Mouse (Mus musculus) heart, embryonic 10.5 days (tissue): ENCODE results near the gene Fermt1. TPM values are rescaled to one million over a fixed set of nuclear protein-coding genes. Genes with fewer than 3 reads are reported as not detected.

Experiments
- DNase-seq: peaks from one replicate; pipeline ENCODE4 v3.0.0-alpha.2; 2017; ENCODE audit warnings: low spot score
- H3K27ac ChIP-seq: fragments of 300-500 bp; sonication (generic); 2 replicates; pipeline ENCODE4 v1.5.1; 2016; ENCODE audit warnings: mild to moderate bottlenecking
- H3K27me3 ChIP-seq: fragments of 300-500 bp; sonication (generic); 2 replicates; pipeline ENCODE4 v1.6.1; 2016; ENCODE audit warnings: mild to moderate bottlenecking; ENCODE audit not compliant: poor library complexity, insufficient read depth, severe bottlenecking
- H3K36me3 ChIP-seq: fragments of 300-500 bp; sonication (generic); 2 replicates; pipeline ENCODE4 v1.6.1; 2016; ENCODE audit warnings: mild to moderate bottlenecking, moderate library complexity
- H3K4me1 ChIP-seq: fragments of 300-500 bp; sonication (generic); 2 replicates; pipeline ENCODE4 v1.6.1; 2016; ENCODE audit warnings: mild to moderate bottlenecking
- H3K4me3 ChIP-seq: fragments of 300-500 bp; sonication (generic); 2 replicates; pipeline ENCODE4 v1.5.1; 2016; ENCODE audit warnings: mild to moderate bottlenecking, moderate library complexity
- H3K9me3 ChIP-seq: fragments of 300-500 bp; sonication (generic); 2 replicates; pipeline ENCODE4 v1.6.1; 2016; ENCODE audit warnings: mild to moderate bottlenecking, moderate library complexity
- WGBS: fragments of 180-500 bp; shearing (Covaris S2); methylation state at CpG from one replicate; pipeline ENCODE4 v1.1.7; 2016; 5-methylcytosine and 5-hydroxymethylcytosine counted together
- polyA plus RNA-seq: library from polyadenylated mRNA; unstranded; fragments of >200 nt; fragmentation: Nextera tagmentation; extraction: Ambion mirVana; gene quantifications from 2 replicates; pipeline ENCODE4 v1.2.1, GENCODE M21; 2016

Gene Fermt1
- 2.4 and 5.6 TPM in 2 replicates for polyA plus RNA-seq

DNA sequence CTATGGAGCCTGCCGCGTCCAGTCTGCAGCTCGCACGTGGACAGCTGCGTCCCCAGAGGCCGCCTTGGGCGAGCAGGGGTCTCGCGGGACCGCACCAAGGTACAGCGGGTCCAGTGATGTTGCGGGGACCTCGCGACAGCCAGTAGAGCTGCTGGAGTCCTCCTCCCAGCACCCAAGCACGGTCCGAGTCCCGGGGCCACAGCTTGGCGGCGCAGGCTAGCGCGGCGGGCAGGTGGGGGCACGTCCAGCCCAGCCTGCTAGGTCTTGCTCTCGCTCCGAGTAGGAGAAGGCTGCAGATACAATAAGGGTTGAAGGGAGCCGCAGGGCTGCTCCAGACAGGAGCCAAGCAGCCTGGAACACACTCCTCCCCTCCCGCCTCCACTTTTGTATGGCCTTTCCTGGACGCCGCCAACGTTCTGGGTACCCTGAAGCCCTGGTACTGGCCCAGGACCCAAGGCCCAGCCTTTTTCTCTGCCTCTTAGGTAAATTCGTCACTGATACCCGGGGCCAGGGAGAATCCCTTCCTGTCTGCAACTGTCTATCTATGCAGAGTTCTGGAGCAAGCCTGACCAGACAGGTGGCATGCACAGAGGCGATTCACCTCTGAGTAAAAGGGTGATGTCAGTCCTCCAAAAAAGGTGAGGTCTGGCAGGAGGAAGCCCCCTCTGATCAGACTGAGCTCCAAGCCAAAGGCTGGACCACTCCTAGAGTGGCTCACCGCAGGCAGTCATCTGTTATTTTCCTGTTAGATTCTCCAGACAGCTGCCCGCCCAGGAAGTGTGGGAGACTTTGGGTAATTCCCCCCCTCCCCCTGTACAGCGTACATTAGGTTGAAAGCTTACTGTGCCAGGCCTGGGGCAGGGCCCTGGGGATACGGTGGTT, at the start of gene Fermt1:
Gene Fermt1 (minus strand): TSS at position 581 of the 882 bp plus-strand sequence.
- Histone ChIP-seq H3K27me3 (peaks cover 54% of the 10 kb centered on the region), H3K4me1 (peaks cover 14% of the 10 kb centered on the region), H3K36me3 (no peaks in the 10 kb centered on the region), H3K9me3 (no peaks in the 10 kb centered on the region), H3K27ac (peak within 1 kb of the TSS; percentile 52), H3K4me3 (peak within 1 kb of the TSS; percentile 65)
- 4% methylated on average over 36 of the region's 37 CpGs for WGBS
- DNase-seq, result no peak

DNA sequence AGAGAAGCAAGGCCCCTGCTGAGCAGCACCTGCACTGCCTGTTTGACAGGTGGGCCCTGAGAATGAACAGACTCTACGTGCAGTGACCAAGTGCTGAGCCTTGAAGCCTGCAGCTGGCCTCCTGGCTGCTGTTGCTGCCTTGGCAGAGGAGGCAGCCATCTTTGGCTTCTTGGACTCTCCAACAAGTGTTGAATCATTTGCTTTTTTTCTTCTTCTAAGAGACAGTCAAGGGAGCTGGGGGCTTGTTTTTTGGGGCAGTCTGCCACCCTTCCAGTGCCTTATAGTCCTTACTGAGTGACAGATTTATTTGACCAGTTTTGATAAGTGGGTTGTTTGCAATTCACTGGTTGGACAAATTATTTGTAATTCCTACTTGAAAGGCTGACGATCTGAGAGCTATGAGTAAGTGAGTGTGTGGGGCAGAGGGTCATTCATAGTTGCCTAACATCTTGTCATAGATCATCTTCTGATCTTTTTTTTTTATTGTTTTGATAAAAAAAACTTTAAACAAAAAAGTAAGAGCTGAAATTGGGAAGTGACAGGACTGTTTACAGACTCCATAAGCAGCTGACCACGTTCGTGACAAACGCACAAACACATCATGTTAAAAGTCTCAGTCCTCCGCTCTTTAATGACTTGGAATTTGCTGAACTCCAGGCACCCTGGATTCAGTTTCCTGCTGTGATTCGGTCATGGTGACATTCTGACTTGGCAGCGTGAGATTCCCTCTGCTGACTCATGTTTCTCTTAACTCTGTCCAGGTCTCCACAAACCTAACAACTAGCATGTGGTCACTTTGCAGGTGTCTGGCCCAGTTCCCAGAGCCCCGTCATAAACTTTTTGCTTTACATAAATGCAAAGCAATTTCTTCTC, 47.2 kb upstream of the Fermt1 start:
- 0 out of 2 replicates have a peak, but pooled peaks cover 4% of the 10 kb centered on the region for H3K4me1 ChIP-seq
- no peaks in the 10 kb centered on the region for H3K9me3 ChIP-seq
- H3K27ac ChIP-seq, result no peak overlapping the region
- no peak overlapping the region for H3K4me3 ChIP-seq
- H3K27me3 ChIP-seq, result no peaks in the 10 kb centered on the region
- no peak for DNase-seq
- H3K36me3 ChIP-seq, result no peaks in the 10 kb centered on the region
- WGBS, result 66% methylated on average over 9 of the region's 9 CpGs

DNA sequence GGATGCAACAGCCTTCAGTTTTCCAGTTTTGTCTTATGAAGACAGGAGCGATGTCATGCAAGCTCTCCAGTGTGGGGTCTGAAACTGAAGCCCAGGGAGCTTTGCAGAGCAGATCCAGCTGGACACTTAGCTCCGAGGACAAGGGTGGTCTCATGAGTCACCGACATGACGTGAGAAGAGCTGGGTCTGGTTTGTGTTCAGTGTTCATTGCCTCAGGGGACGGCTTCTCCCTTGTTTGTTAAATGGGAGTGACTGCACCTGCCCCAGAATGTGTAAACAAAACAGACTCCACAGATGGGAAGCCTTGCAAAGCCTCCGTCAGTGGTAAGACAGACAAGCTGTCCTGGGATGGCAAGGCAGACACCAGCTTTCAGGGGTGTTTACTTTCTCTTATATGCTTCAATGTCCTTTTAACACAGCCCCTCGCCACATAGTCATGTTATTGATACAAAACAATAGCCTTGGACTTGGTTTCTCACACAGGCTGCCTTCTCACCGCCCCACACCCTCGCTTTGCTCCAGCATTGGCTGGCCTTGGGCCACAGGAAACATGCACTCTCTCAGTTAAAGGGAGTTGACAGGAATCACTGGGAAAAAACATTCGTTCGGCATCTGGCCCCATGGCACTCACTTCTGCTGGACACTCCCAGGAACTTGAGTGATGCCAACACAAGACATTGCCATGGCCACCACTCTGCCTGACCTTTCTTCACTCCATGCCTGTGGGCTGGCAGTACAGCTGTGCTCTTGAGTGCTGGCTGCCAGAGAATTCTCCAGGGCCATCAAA, 44.3 kb upstream of the Fermt1 start:
- H3K27ac ChIP-seq, result no peak overlapping the region
- no peak for DNase-seq
- no peaks in the 10 kb centered on the region for H3K36me3 ChIP-seq
- WGBS, result 50% methylated on average over 11 of the region's 11 CpGs
- 0 out of 2 replicates have a peak, but pooled peaks cover 4% of the 10 kb centered on the region for H3K4me1 ChIP-seq
- H3K27me3 ChIP-seq, result no peaks in the 10 kb centered on the region
- H3K9me3 ChIP-seq, result no peaks in the 10 kb centered on the region
- H3K4me3 ChIP-seq, result no peak overlapping the region

DNA sequence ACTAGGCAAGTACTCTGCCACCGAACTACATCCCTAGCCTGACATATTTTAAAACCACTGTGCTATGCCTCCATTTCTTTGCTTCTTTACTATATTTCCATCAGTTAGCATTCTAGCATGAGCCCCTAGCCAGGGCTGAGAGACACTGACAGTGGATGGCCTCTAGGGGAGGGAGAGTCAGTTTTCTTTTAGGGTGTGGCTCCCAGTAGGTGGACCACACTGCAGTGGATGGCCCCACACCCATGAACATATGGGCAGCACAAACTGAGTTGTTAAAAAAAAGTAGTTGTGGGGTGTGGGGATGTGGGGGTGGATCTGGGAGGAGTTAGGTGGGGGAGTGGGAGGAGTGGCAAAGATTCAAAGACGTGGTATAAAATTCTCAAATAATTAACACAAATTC, 27.6 kb upstream of the Fermt1 start:
- no peak for DNase-seq
- no peak overlapping the region for H3K4me3 ChIP-seq
- H3K9me3 ChIP-seq, result no peaks in the 10 kb centered on the region
- H3K36me3 ChIP-seq, result no peaks in the 10 kb centered on the region
- no peak overlapping the region for H3K27ac ChIP-seq
- peaks cover 4% of the 10 kb centered on the region; the same call in 1 of the 2 replicates for H3K27me3 ChIP-seq
- WGBS, result 74% methylated on average over 2 of the region's 2 CpGs
- no peaks in the 10 kb centered on the region for H3K4me1 ChIP-seq

DNA sequence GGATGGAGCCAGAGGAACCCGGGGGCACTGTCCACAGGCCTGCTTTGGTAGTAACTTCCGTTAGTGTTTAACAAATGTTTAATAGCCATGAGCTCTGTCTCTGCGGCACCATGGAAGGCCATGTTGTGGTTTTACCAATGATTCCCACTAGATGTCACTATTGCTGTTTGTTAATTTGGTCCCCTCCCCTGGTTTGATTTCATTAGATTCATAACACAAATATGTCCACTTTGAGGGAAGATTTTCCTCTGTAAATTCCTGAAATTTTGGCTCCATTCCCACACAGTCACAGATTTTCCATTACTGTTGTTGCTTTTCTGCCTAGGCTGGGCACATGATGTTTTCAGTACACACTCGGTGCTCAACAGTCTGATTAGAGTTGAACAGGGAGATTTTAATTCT, 25.1 kb upstream of the Fermt1 start:
- no peaks in the 10 kb centered on the region for H3K9me3 ChIP-seq
- H3K27ac ChIP-seq, result no peak overlapping the region
- WGBS, result 45% methylated on average over 4 of the region's 4 CpGs
- no peak overlapping the region for H3K4me3 ChIP-seq
- H3K27me3 ChIP-seq, result peaks cover 8% of the 10 kb centered on the region; the same call in 1 of the 2 replicates
- no peak for DNase-seq
- no peaks in the 10 kb centered on the region for H3K4me1 ChIP-seq
- H3K36me3 ChIP-seq, result no peaks in the 10 kb centered on the region

DNA sequence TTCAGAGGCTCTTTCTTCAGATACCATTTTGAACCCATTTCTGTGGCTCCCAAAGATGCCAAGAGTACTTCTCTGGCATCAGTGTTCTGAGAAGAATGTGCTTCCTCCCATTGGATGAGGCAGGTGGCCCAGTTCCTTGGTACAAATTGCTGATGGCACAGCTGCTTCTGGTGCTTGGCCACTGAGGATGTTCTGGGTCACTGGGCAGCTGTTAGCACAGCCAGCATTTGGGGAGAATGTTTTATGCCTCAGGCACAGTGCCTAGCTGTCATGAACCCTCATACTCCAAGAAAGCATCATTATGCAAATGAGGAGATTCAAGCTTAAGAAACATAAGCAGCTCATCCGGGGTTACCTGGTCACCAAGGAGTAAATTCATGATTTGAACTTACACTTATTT, 12.1 kb upstream of the Fermt1 start:
- Histone ChIP-seq H3K4me3 (no peak overlapping the region), H3K9me3 (no peaks in the 10 kb centered on the region), H3K4me1 (no peaks in the 10 kb centered on the region), H3K36me3 (no peaks in the 10 kb centered on the region), H3K27me3 (no peaks in the 10 kb centered on the region), H3K27ac (no peak overlapping the region)
- no peak for DNase-seq
- 57% methylated on average over 1 of the region's 1 CpGs for WGBS

DNA sequence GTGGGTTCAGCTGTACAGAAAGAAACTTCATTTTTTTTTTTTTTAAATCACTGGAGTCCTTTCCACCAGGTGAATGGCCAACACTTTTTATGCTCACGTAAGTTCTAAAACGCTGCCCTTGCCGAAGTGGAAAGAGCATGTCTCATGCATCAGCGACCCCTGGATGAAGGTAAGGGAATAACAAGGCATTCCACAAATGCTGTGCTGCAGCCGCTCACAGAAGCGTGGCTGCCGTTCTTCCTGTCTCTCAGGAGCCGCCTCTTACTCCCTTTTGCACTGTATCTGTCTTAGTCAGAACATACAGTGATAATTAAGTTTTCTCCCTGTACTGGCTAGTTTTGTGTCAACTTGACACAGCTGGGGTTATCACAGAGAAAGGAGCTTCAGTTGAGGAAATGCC, 6.5 kb upstream of the Fermt1 start:
- no peak overlapping the region for H3K4me3 ChIP-seq
- no peak overlapping the region for H3K27ac ChIP-seq
- H3K9me3 ChIP-seq, result no peaks in the 10 kb centered on the region
- no peaks in the 10 kb centered on the region for H3K4me1 ChIP-seq
- DNase-seq, result no peak
- peaks cover 12% of the 10 kb centered on the region for H3K27me3 ChIP-seq
- no peaks in the 10 kb centered on the region for H3K36me3 ChIP-seq
- 5% methylated on average over 8 of the region's 8 CpGs for WGBS

DNA sequence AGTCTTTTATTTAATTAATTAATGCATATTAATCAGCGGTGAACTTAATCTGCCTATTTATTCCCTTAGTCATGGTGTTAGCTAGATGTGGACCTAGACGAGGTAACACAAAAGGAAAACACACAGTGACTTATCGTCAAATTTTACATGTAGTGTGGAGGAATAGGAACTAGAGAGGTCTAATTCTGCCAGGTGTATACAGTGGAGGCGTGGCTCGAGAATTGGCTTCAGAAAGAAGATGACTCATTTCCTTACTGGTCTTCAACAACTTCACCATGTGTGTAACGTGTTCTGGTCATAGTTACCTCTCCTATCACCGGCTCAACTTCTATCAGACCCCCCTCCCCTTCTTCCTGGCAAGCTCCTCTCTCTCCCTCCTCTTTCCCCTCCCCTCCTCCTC, 2.5 kb upstream of the Fermt1 start:
- no peak overlapping the region for H3K4me3 ChIP-seq
- H3K27me3 ChIP-seq, result peaks cover 50% of the 10 kb centered on the region
- peaks cover 14% of the 10 kb centered on the region for H3K4me1 ChIP-seq
- 77% methylated on average over 7 of the region's 7 CpGs for WGBS
- H3K9me3 ChIP-seq, result no peaks in the 10 kb centered on the region
- H3K27ac ChIP-seq, result no peak overlapping the region
- no peaks in the 10 kb centered on the region for H3K36me3 ChIP-seq
- no peak for DNase-seq

DNA sequence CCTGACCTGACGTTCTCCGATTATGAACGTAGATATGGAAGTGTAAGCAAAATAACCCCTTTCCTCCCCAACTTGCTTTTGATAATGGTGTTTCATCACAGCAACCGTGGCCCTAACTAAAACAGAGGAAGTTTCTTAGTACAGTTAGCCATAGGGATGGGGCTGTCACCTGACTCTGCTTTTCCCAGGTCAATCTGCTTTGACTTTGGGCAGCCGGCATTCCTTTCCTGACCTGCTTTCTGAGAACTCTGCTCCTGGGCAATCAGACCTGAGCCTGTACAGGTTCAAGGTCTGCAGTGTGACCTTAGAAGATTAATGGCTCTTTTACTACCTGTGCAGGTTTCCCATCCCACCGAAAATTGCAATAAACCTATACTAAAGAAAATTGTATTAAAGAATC, 1.3 kb upstream of the Fermt1 start:
- H3K27me3 ChIP-seq, result peaks cover 54% of the 10 kb centered on the region

DNA sequence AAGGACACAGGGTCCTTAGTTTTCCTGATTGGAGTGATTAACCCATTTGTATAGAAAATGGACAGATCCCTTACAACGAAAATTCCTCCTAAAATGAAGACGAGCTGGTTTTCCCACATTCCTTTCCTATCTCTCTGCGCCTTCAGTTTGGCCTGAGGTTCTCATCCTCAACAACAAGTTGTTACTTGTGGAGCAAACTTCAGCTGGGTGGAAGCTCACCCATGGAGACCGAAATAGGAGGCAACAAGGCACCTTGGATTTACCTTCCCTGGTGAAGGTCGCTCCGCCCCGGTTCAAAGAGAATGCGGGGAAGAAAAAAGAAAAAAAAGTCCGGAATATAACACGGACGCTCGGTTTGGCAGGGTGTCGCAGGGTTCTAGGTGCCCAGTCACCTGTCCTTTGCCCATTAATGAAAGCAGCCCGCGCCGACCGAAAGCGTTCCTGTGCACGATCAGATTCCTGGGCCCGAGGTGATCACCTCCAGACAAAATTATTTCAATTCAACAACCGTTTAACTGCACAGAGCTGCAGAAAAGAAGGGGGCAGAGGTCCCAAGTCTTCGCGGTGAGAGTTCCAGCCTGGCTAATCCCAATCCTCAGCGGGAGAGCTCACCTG, 888 bp downstream of the Fermt1 start:
- peaks cover 54% of the 10 kb centered on the region for H3K27me3 ChIP-seq
- 6% methylated on average over 24 of the region's 24 CpGs for WGBS
- peak overlapping the region; percentile 65 for H3K4me3 ChIP-seq
- H3K4me1 ChIP-seq, result peaks cover 14% of the 10 kb centered on the region
- no peaks in the 10 kb centered on the region for H3K36me3 ChIP-seq
- peak overlapping the region; percentile 52; the same call in 1 of the 2 replicates for H3K27ac ChIP-seq
- no peaks in the 10 kb centered on the region for H3K9me3 ChIP-seq
- no peak for DNase-seq

More for the DNA sequence above, 1.3 kb upstream of the Fermt1 start:
- Histone ChIP-seq H3K36me3 (no peaks in the 10 kb centered on the region), H3K27ac (no peak overlapping the region), H3K4me3 (no peak overlapping the region), H3K9me3 (no peaks in the 10 kb centered on the region), H3K4me1 (peaks cover 14% of the 10 kb centered on the region)
- 64% methylated on average over 6 of the region's 6 CpGs for WGBS
- DNase-seq, result no peak

DNA sequence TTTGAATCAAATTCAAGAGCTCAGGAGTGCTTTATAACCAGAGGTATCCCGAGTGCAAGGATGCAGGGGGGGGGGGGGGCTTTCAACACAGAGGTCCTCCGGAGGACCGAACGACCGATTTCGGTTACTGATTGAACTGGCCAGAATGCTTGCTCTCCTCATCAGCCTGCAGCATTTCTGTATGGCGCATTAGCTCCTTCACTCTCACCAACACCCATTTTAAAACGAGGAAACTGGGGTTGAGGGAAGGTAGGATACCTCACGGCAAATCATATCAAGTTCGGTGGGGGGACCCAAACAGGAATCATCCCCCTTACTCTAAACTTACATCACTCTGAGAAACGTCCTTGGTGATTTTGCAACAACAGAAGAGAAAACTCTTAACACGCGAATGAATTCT, 1.7 kb downstream of the Fermt1 start:
- WGBS, result 28% methylated on average over 13 of the region's 13 CpGs
- Histone ChIP-seq H3K27me3 (peaks cover 54% of the 10 kb centered on the region), H3K36me3 (no peaks in the 10 kb centered on the region), H3K9me3 (no peaks in the 10 kb centered on the region), H3K4me1 (peaks cover 14% of the 10 kb centered on the region), H3K27ac (no peak overlapping the region), H3K4me3 (no peak overlapping the region)
- DNase-seq, result no peak

DNA sequence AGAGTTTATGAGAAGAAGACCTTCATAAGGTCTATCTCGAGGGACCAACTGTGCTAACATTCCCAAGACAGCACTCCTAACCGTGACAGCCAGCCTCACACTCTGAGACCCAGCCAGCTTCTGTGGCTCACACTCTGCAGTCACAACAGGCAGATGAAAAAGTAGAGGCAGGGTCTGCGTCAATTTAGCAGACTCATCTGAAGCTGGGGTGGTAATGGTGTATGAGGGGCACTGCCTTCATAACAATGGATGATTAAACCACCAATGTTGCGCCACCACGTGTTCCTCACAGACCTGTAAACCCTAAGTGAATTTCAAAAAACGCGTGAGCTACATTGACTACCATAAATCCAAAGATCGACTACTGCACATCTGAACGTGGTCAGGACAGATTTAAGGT, 2.1 kb downstream of the Fermt1 start:
- WGBS, result 45% methylated on average over 9 of the region's 9 CpGs
- DNase-seq, result no peak
- Histone ChIP-seq H3K9me3 (no peaks in the 10 kb centered on the region), H3K27ac (no peak overlapping the region), H3K36me3 (no peaks in the 10 kb centered on the region), H3K4me3 (no peak overlapping the region), H3K4me1 (peaks cover 14% of the 10 kb centered on the region), H3K27me3 (peaks cover 53% of the 10 kb centered on the region)
